Mouse (Mus musculus) midbrain, embryonic 16.5 days (tissue): ENCODE data around the gene Egfl7. TPM values are rescaled to one million over a fixed set of nuclear protein-coding genes. Genes with fewer than 3 reads are reported as not detected.
A peak's percentile ranks its signal among the peaks of the same experiment; 100 is the strongest.

Experiments used
- ATAC-seq: fragments of 200-750 bp; cut with Nextera tagmentation; 2 replicates; pipeline ENCODE4 v1.8.0; 2017; ENCODE audit warnings: moderate TSS enrichment
- H3K27ac ChIP-seq: fragments of 300-500 bp; sonication (generic); 2 replicates; pipeline ENCODE4 v1.5.1; 2014; ENCODE audit warnings: mild to moderate bottlenecking, low read length, mixed read lengths
- H3K27me3 ChIP-seq: fragments of 300-500 bp; sonication (generic); 2 replicates; pipeline ENCODE4 v1.6.1; 2014; ENCODE audit warnings: low read depth, low read length, mixed read lengths; ENCODE audit not compliant: control insufficient read depth, insufficient read depth
- H3K36me3 ChIP-seq: fragments of 300-500 bp; sonication (generic); 2 replicates; pipeline ENCODE4 v1.6.1; 2014; ENCODE audit warnings: mild to moderate bottlenecking, low read length, moderate library complexity, mixed read lengths; ENCODE audit not compliant: control insufficient read depth, insufficient read depth
- H3K4me1 ChIP-seq: fragments of 300-500 bp; sonication (generic); 2 replicates; pipeline ENCODE4 v1.6.1; 2014; ENCODE audit warnings: mild to moderate bottlenecking, low read length, mixed read lengths; ENCODE audit not compliant: control insufficient read depth, insufficient read depth
- H3K4me2 ChIP-seq: fragments of 300-500 bp; sonication (generic); 2 replicates; pipeline ENCODE4 v1.6.1; 2014; ENCODE audit warnings: mild to moderate bottlenecking, low read length, mixed read lengths
- H3K4me3 ChIP-seq: fragments of 300-500 bp; sonication (generic); 2 replicates; pipeline ENCODE4 v1.5.1; 2014; ENCODE audit warnings: low read depth, mild to moderate bottlenecking, low read length, moderate library complexity, mixed read lengths
- H3K9ac ChIP-seq: fragments of 300-500 bp; sonication (generic); 2 replicates; pipeline ENCODE4 v1.6.1; 2014; ENCODE audit warnings: low read depth, low read length, mixed read lengths
- H3K9me3 ChIP-seq: fragments of 300-500 bp; sonication (generic); replicated peaks from 2 replicates; pipeline ENCODE4 v1.6.1; 2014; ENCODE audit warnings: mild to moderate bottlenecking, low read length, mixed read lengths; ENCODE audit not compliant: control insufficient read depth, poor library complexity, severe bottlenecking
- WGBS: fragments of 180-500 bp; shearing (Covaris S2); extraction: QIAGEN DNeasy Blood & Tissue Kit; methylation state at CpG from one replicate; pipeline ENCODE4 v1.1.7; 2014; 5-methylcytosine and 5-hydroxymethylcytosine counted together
- polyA plus RNA-seq: library from polyadenylated mRNA; unstranded; fragments of >200 nt; fragmentation: Nextera tagmentation; extraction: Ambion mirVana; gene quantifications from 2 replicates; pipeline ENCODE4 v1.2.1, GENCODE M21; 2015

Gene Egfl7
- polyA plus RNA-seq, 1 experiment from 2014 or later = 64.4 TPM

DNA sequence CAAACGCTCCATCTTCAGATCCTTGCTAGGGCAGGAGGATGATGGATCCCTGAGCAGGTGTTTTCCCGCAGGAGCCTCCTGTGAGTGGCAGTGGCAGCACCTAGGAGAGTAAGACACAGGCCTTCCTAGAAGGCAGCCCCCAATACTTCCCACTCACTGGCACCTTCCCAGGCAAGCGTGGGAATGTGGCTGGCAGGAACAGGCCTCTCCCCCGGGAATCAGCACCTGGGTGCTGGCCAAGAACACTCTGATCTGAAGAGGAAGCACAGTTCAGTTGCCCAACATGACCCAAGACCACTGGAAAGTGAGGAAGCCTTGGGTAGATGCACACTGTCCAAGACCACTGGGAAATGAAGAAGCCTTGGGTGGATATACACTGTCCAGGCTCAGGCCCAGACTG is 24.7 kb upstream of the Egfl7 start:
- Histone ChIP-seq H3K4me1 (no peaks in the 10 kb centered on the region), H3K4me2 (no peak overlapping the region), H3K27ac (no peak overlapping the region), H3K27me3 (no peaks in the 10 kb centered on the region), H3K9me3 (no peaks in the 10 kb centered on the region), H3K4me3 (no peak overlapping the region), H3K36me3 (no peaks in the 10 kb centered on the region), H3K9ac (no peak overlapping the region)
- ATAC-seq = no peak
- WGBS = 83% methylated on average over 4 of the region's 4 CpGs

DNA sequence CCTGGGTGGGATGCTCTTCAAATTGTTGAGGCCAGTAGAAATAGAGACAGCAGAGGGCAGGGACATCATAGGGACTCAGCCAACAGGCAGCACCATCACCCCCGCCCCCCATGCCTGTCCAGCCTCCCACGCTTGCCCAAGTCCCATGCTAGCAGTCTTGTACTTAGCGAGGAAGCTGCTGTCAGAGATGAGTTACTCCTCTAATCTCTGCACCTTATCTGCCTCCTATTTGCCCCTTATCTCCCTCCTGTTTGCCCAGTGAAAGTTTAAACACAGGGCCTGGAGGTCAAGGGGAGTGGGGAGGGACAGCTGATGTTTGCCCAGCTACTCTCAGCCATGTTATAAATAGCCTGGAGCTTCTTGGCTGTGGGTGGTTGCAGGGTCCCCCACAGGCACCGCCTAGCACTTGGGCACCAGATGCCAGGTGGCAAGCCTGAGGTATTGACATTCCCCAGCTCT is 23.2 kb upstream of the Egfl7 start:
- Histone ChIP-seq H3K4me1 (no peaks in the 10 kb centered on the region), H3K9ac (no peak overlapping the region), H3K4me3 (no peak overlapping the region), H3K4me2 (no peak overlapping the region), H3K27ac (no peak overlapping the region), H3K9me3 (no peaks in the 10 kb centered on the region), H3K36me3 (no peaks in the 10 kb centered on the region), H3K27me3 (no peaks in the 10 kb centered on the region)
- ATAC-seq = no peak
- WGBS = 80% methylated on average over 4 of the region's 4 CpGs

DNA sequence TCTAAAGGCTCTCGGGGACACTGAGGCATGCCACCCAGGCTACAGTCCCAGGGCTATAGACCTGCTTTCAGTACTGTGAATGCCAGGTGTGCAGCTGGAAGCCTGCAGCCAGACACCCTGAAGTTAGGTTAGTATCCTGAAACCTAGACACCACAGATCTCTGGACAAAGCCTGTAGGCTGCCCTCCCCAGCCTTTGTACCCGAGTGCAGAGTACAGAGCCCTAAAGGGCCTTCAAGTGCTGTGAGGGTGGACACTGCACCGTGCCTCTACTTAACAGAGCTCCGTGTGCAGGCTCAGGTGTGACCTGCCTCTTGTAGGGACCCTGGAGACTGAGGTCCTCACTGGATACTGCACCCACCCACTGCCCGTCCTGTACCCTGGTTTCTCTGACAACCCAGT is 19.3 kb upstream of the Egfl7 start:
- Histone ChIP-seq H3K4me2 (no peak overlapping the region), H3K27ac (no peak overlapping the region), H3K27me3 (no peaks in the 10 kb centered on the region), H3K36me3 (no peaks in the 10 kb centered on the region), H3K9ac (no peak overlapping the region), H3K9me3 (no peaks in the 10 kb centered on the region), H3K4me1 (no peaks in the 10 kb centered on the region), H3K4me3 (no peak overlapping the region)
- WGBS = 77% methylated on average over 5 of the region's 5 CpGs
- ATAC-seq = no peak

DNA sequence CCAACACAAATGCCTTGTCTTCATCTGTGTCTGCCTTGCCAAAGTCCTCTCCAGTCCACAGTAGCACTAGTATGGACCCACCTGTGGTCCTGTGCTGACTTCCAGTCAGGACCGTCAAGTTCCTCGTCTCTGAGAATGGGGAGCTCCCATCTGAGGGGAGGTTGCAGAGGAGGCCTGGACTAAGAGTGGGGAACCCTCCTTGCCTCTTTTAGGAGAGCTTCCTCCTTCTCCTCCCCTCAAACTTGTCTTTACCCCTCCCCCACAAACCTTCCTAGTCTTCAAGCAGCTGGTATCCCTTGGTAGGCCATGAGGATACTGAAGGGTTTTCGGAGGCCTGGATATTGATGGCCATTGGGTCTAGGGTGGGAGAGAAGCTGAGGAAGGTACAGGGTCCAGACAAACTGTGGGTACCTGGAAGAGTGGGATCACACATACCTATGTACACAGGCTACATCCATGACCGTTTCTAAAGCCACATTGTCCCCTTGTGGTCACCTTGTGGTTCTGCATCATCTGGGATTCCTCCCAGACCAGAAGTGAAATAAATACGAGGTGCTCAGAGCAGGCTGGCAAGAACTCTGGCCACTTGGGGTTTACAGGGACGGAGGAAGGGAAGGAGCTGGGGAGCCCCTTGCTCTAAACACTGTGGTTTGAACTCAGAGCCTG is 18.3 kb upstream of the Egfl7 start:
- no peak overlapping the region for H3K4me2 ChIP-seq
- peak; percentile 72; the same call in 1 of the 2 replicates for ATAC-seq
- no peaks in the 10 kb centered on the region for H3K36me3 ChIP-seq
- 45% methylated on average over 6 of the region's 6 CpGs for WGBS
- no peaks in the 10 kb centered on the region for H3K27me3 ChIP-seq
- H3K4me3 ChIP-seq = no peak overlapping the region
- H3K4me1 ChIP-seq = no peaks in the 10 kb centered on the region
- H3K9ac ChIP-seq = no peak overlapping the region
- no peaks in the 10 kb centered on the region for H3K9me3 ChIP-seq
- H3K27ac ChIP-seq = no peak overlapping the region

DNA sequence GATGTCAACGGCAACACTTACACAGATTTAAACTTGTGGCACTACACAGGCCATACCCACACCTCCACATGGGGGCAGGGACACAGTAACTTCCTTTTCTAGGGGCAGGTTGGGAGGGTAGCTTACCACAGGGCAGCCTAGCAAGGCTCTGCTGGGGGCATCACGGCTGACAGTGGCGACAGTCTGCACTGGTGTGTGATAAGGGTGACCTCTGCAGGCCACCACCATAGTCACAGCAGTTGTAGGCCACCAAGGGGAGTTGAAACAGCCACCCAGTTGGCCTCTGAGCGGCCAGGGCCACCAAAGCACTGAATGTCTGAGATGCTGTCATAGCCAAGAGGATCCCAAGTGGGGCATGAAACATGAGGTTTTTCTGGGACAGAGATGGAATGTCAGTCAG is 13.6 kb upstream of the Egfl7 start:
- no peak overlapping the region for H3K27ac ChIP-seq
- H3K9ac ChIP-seq = no peak overlapping the region
- H3K4me3 ChIP-seq = no peak overlapping the region
- H3K27me3 ChIP-seq = no peaks in the 10 kb centered on the region
- no peaks in the 10 kb centered on the region for H3K9me3 ChIP-seq
- ATAC-seq = 0 out of 2 replicates have a peak, but pooled peaks have one; percentile 56
- H3K4me1 ChIP-seq = no peaks in the 10 kb centered on the region
- H3K36me3 ChIP-seq = no peaks in the 10 kb centered on the region
- no peak overlapping the region for H3K4me2 ChIP-seq
- WGBS = 19% methylated on average over 4 of the region's 4 CpGs

DNA sequence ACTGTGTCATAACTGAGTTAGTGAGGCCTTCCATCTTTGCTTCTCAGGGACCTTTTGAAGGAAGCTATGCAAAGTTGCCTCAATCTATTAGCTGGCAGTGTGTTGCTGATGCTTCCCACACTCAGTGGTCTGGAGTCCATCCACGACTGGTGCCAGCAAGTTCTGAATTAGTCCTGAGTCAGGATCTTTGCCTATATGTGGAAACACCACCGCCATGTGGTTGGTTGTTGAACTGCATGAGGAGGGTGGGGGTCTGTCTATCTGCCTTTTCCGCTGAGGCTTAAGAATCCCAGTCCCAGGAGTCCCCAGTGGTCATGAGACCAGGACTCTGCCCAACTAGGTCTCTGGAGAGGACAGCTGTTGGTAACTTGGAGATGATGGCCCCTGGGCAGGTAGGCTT is 9.8 kb upstream of the Egfl7 start:
- ATAC-seq = no peak
- Histone ChIP-seq H3K27ac (no peak overlapping the region), H3K4me1 (no peaks in the 10 kb centered on the region), H3K4me3 (no peak overlapping the region), H3K36me3 (no peaks in the 10 kb centered on the region), H3K9me3 (no peaks in the 10 kb centered on the region), H3K9ac (no peak overlapping the region), H3K4me2 (no peak overlapping the region), H3K27me3 (no peaks in the 10 kb centered on the region)
- WGBS = 2% methylated on average over 3 of the region's 3 CpGs

DNA sequence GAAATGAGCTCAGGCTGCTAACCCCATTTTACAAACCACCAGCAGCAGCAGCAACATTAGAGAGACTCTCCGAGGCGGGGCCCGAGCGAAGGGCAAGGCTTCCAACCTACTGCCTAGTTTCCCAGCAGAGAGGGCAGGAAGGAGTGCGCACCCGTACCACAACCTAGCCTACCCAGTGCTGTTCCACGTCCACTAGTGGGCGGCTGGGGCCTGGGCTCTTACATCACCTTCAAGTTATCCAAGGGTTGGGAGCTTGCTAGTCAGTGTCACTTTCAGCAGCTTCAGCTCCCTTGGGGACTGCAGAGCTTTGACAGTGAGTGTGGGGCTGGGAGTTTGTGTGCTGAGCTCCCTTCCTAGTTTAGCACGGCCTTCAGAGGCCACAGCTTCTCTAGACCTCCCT is 8.4 kb upstream of the Egfl7 start:
- H3K4me2 ChIP-seq = no peak overlapping the region
- no peaks in the 10 kb centered on the region for H3K9me3 ChIP-seq
- no peak overlapping the region for H3K9ac ChIP-seq
- 83% methylated on average over 9 of the region's 9 CpGs for WGBS
- H3K27me3 ChIP-seq = no peaks in the 10 kb centered on the region
- no peak for ATAC-seq
- no peaks in the 10 kb centered on the region for H3K36me3 ChIP-seq
- H3K4me3 ChIP-seq = no peak overlapping the region
- H3K27ac ChIP-seq = no peak overlapping the region
- H3K4me1 ChIP-seq = no peaks in the 10 kb centered on the region

DNA sequence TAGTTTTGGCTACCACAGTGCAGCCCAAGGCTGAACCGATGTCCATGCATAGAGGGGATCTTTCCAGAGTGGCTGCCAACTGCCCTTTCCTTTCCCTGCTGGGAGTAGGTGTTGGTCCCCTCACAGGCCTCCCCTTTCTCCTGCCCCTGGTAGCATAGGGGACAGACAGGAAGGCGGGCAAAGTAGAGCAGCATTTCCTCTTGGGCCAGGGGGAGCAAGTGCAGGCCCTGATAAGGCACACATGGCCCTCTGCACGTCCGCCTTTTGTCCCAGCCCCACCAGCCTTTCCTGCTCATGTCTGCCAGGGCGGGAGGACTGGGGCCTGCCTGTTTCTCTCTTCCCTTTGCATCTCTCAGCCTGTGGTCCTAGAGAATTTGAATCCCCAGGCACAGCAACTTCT is 8.0 kb upstream of the Egfl7 start:
- Histone ChIP-seq H3K4me3 (no peak overlapping the region), H3K9me3 (no peaks in the 10 kb centered on the region), H3K4me1 (no peaks in the 10 kb centered on the region), H3K9ac (no peak overlapping the region), H3K27ac (no peak overlapping the region), H3K27me3 (no peaks in the 10 kb centered on the region), H3K36me3 (no peaks in the 10 kb centered on the region), H3K4me2 (no peak overlapping the region)
- WGBS = 76% methylated on average over 5 of the region's 5 CpGs
- no peak for ATAC-seq

DNA sequence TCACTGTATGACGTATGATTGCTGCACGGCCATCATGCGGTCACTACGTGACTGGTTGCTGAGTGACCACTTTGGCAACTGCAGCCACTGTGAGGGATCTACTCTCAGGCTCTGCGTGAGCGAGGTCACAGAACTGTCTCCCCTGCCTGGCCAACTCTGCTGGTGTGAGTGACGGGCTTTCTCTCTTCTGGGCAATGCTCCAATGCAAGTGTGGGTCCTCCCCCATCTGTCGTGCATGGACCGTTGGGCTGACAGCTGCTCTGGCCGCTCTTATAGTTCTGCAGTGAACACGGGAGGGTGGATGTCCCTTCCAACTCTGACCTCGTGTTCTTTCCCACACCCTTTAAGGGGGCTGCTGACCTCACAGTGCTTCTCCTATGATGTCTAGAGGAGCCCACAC is 6.4 kb upstream of the Egfl7 start:
- no peak overlapping the region for H3K9ac ChIP-seq
- no peaks in the 10 kb centered on the region for H3K36me3 ChIP-seq
- WGBS = 58% methylated on average over 12 of the region's 12 CpGs
- H3K27ac ChIP-seq = no peak overlapping the region
- no peaks in the 10 kb centered on the region for H3K9me3 ChIP-seq
- no peaks in the 10 kb centered on the region for H3K4me1 ChIP-seq
- no peak overlapping the region for H3K4me2 ChIP-seq
- no peak overlapping the region for H3K4me3 ChIP-seq
- no peak for ATAC-seq
- no peaks in the 10 kb centered on the region for H3K27me3 ChIP-seq
